ENCODE assay signal across 8 mouse cellular contexts in the genomic region with DNA sequence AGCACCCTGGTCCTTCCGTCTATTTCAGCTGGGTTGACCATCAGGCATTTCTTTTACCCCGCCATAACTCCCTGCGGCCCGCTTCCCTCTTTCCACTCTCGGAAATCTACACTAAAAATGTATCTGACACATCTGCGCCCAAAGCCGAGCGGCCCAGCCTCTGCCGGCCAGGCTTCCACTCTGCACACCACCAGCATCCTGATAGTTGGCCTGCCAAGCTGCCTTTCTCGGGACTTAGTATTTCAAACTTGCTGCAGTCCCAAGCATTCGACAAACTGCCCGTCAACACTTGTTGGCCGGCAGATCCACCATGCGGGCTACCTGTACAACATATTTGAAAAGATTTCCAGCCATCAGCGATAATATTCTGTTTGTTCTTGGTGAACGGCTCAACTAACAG. TPM values are rescaled to one million over a fixed set of nuclear protein-coding genes. Genes with fewer than 3 reads are reported as not detected.
A peak's percentile ranks its signal among the peaks of the same experiment; 100 is the strongest.
DNase-seq lines count a peak whose midpoint lies in the region; ATAC-seq and TF ChIP-seq lines count a peak whose summit lies in the region.

No protein-coding gene starts in this region.

- peak overlapping the region; percentile 58 for H3K4me3 ChIP-seq in left cerebral cortex, adult 2 months
- H3K4me3 ChIP-seq in brown adipose tissue, adult 24 weeks (ENCODE audit: insufficient read depth, low read depth, low read length), result peak overlapping the region; percentile 92
- peak overlapping the region; percentile 66 for H3K4me3 ChIP-seq in forebrain, postnatal 0 days (ENCODE audit: low read depth, low read length)
- H3K4me3 ChIP-seq in liver, embryonic 13.5 days (replicated peaks), result peak overlapping the region; percentile 73
- H3K4me3 ChIP-seq in stomach, embryonic 16.5 days (replicated peaks; ENCODE audit: low read length), result peak overlapping the region; percentile 87

- ATAC-seq in forebrain, postnatal 0 days, result no peak
- peak; percentile 1; the same call in 1 of the 2 replicates for ATAC-seq in liver, embryonic 13.5 days (ENCODE audit: low read depth)
- ATAC-seq in stomach, embryonic 16.5 days (ENCODE audit: insufficient read depth, low FRiP score), result no peak

- peak overlapping the region; percentile 81 for H3K9ac ChIP-seq in forebrain, postnatal 0 days
- H3K9ac ChIP-seq in liver, embryonic 13.5 days, result peak overlapping the region; percentile 91
- H3K9ac ChIP-seq in stomach, embryonic 16.5 days (ENCODE audit: low read length), result peak overlapping the region; percentile 91

- H3K27ac ChIP-seq in left cerebral cortex, adult 2 months, result peak overlapping the region; percentile 91
- H3K27ac ChIP-seq in brown adipose tissue, adult 24 weeks (replicated peaks; ENCODE audit: low read depth, low read length), result peak overlapping the region; percentile 66
- peak overlapping the region; percentile 95 for H3K27ac ChIP-seq in forebrain, postnatal 0 days (ENCODE audit: low read depth, low read length)
- peak overlapping the region; percentile 93 for H3K27ac ChIP-seq in liver, embryonic 13.5 days
- H3K27ac ChIP-seq in stomach, embryonic 16.5 days (ENCODE audit: low read length), result peak overlapping the region; percentile 100

- no peaks in the 10 kb centered on the region for H3K9me3 ChIP-seq in forebrain, postnatal 0 days (ENCODE audit: low read length)
- no peaks in the 10 kb centered on the region for H3K9me3 ChIP-seq in liver, embryonic 13.5 days (replicated peaks)
- H3K9me3 ChIP-seq in stomach, embryonic 16.5 days (replicated peaks; ENCODE audit: control insufficient read depth, low read length), result no peaks in the 10 kb centered on the region

- peak overlapping the region; percentile 81 for H3K4me2 ChIP-seq in forebrain, postnatal 0 days (ENCODE audit: low read depth)
- peak overlapping the region; percentile 96 for H3K4me2 ChIP-seq in liver, embryonic 13.5 days
- peak overlapping the region; percentile 96 for H3K4me2 ChIP-seq in stomach, embryonic 16.5 days (ENCODE audit: low read depth, low read length)

- DNase-seq in left cerebral cortex, adult 2 months (ENCODE audit: extremely low spot score in 1 of 2, low spot score in 2 of 2), result no peak
- DNase-seq in left cerebral cortex, postnatal 4 days, result no peak
- DNase-seq in forebrain, postnatal 0 days, result no peak
- DNase-seq in liver, embryonic 13.5 days, result no peak
- no peak for DNase-seq in cerebellum, postnatal 4 days (ENCODE audit: low spot score in 2 of 2)
- no peak for DNase-seq in frontal cortex, postnatal 36 days (ENCODE audit: low spot score in 2 of 2)

- WGBS in forebrain, postnatal 0 days, result under 1% methylated on average over 16 of the region's 16 CpGs
- WGBS in liver, embryonic 13.5 days (ENCODE audit: insufficient replicate concordance), result under 1% methylated on average over 16 of the region's 16 CpGs
- WGBS in stomach, embryonic 16.5 days, result under 1% methylated on average over 16 of the region's 16 CpGs

- H3K36me3 ChIP-seq in forebrain, postnatal 0 days (ENCODE audit: insufficient read depth), result peaks cover 7% of the 10 kb centered on the region; the same call in 1 of the 2 replicates
- H3K36me3 ChIP-seq in liver, embryonic 13.5 days, result peaks cover 36% of the 10 kb centered on the region
- no peaks in the 10 kb centered on the region for H3K36me3 ChIP-seq in stomach, embryonic 16.5 days (ENCODE audit: control insufficient read depth, insufficient read depth, low read length)

- intact Hi-C loops in left cerebral cortex, adult 2 months (cut with DNase I), result loop anchor here (1.0 to 2.0 kb wide), 2 partner anchors 10 to 126 kb away; a partner anchor contains a TSS
- intact Hi-C loops in left cerebral cortex, postnatal 4 days (cut with DNase I), result no loop called here

- H3K27me3 ChIP-seq in forebrain, postnatal 0 days (ENCODE audit: insufficient read depth, low read length), result no peaks in the 10 kb centered on the region
- no peaks in the 10 kb centered on the region for H3K27me3 ChIP-seq in liver, embryonic 13.5 days
- no peaks in the 10 kb centered on the region for H3K27me3 ChIP-seq in stomach, embryonic 16.5 days (ENCODE audit: control insufficient read depth, insufficient read depth, low read length)

- no peak for TF ChIP-seq CTCF in left cerebral cortex, adult 2 months (IDR thresholded peaks at IDR 0.05)
- no peak for TF ChIP-seq CTCF in forebrain, postnatal 0 days (IDR thresholded peaks at IDR 0.05; ENCODE audit: low read depth)

- H3K4me1 ChIP-seq in brown adipose tissue, adult 24 weeks (ENCODE audit: control insufficient read depth, insufficient read depth, insufficient read length, low read length), result peaks cover 6% of the 10 kb centered on the region; the same call in 1 of the 2 replicates
- no peaks in the 10 kb centered on the region for H3K4me1 ChIP-seq in forebrain, postnatal 0 days (ENCODE audit: insufficient read depth)
- peaks cover 36% of the 10 kb centered on the region for H3K4me1 ChIP-seq in liver, embryonic 13.5 days (replicated peaks)
- peaks cover 27% of the 10 kb centered on the region for H3K4me1 ChIP-seq in stomach, embryonic 16.5 days (ENCODE audit: control insufficient read depth, insufficient read depth, low read length)

RNA-seq across cellular contexts. Expression of a gene that starts 0.5 kb away (rescaled TPM):
- total RNA-seq in left cerebral cortex, adult 2 months (2021), result 10 to 100 TPM; 10.3 to 11.8 TPM
- 10 to 100 TPM in 1 of 2 experiments, 1 to 10 TPM in 1; 9.0 to 19.4 TPM for total RNA-seq in left cerebral cortex, postnatal 4 days (2021)
- 44.7 and 52.6 TPM in 2 replicates for polyA plus RNA-seq in brown adipose tissue, adult 24 weeks (2012; ENCODE audit: insufficient read depth, insufficient read length, missing spikeins)
- 3.8 and 4.3 TPM in 2 replicates for total RNA-seq in forebrain, postnatal 0 days (2014; rRNA removed)
- polyA plus RNA-seq in forebrain, postnatal 0 days (2015; fragmentation: Nextera tagmentation; extraction: Ambion mirVana), result 17.0 and 24.5 TPM in 2 replicates
- 20.3 and 26.5 TPM in 2 replicates for polyA plus RNA-seq in liver, embryonic 13.5 days (2015; fragmentation: Nextera tagmentation; extraction: Ambion mirVana)
- 33.6 and 34.4 TPM in 2 replicates for polyA plus RNA-seq in stomach, embryonic 16.5 days (2015; fragmentation: Nextera tagmentation; extraction: Ambion mirVana)

RNA-seq across cellular contexts. Expression of a gene that starts 0.8 kb away (rescaled TPM):
- 10 to 100 TPM; 19.2 to 21.9 TPM for total RNA-seq in left cerebral cortex, adult 2 months (2021)
- 10 to 100 TPM; 22.3 to 24.3 TPM for total RNA-seq in left cerebral cortex, postnatal 4 days (2021)
- 10.1 and 13.4 TPM in 2 replicates for polyA plus RNA-seq in brown adipose tissue, adult 24 weeks (2012; ENCODE audit: insufficient read depth, insufficient read length, missing spikeins)
- total RNA-seq in forebrain, postnatal 0 days (2014; rRNA removed), result 27.6 and 35.1 TPM in 2 replicates
- polyA plus RNA-seq in forebrain, postnatal 0 days (2015; fragmentation: Nextera tagmentation; extraction: Ambion mirVana), result 23.1 and 29.4 TPM in 2 replicates
- polyA plus RNA-seq in liver, embryonic 13.5 days (2015; fragmentation: Nextera tagmentation; extraction: Ambion mirVana), result 18.3 and 21.4 TPM in 2 replicates
- 30.6 and 32.5 TPM in 2 replicates for polyA plus RNA-seq in stomach, embryonic 16.5 days (2015; fragmentation: Nextera tagmentation; extraction: Ambion mirVana)

RNA-seq across cellular contexts. Expression of a gene that starts 10.4 kb away (rescaled TPM):
- 100 to 1,000 TPM; 164 to 187 TPM for total RNA-seq in left cerebral cortex, adult 2 months (2021)
- total RNA-seq in left cerebral cortex, postnatal 4 days (2021), result 100 to 1,000 TPM; 159 to 164 TPM
- polyA plus RNA-seq in brown adipose tissue, adult 24 weeks (2012; ENCODE audit: insufficient read depth, insufficient read length, missing spikeins), result 1,625 and 1,691 TPM in 2 replicates
- 187 and 250 TPM in 2 replicates for total RNA-seq in forebrain, postnatal 0 days (2014; rRNA removed)
- polyA plus RNA-seq in forebrain, postnatal 0 days (2015; fragmentation: Nextera tagmentation; extraction: Ambion mirVana), result 392 and 475 TPM in 2 replicates
- polyA plus RNA-seq in liver, embryonic 13.5 days (2015; fragmentation: Nextera tagmentation; extraction: Ambion mirVana), result 197 and 202 TPM in 2 replicates
- polyA plus RNA-seq in stomach, embryonic 16.5 days (2015; fragmentation: Nextera tagmentation; extraction: Ambion mirVana), result 319 and 364 TPM in 2 replicates

RNA-seq across cellular contexts. Expression of a gene that starts 29.2 kb away (rescaled TPM):
- 1 to 10 TPM; 3.6 to 4.2 TPM for total RNA-seq in left cerebral cortex, adult 2 months (2021)
- 1 to 10 TPM; 3.3 to 4.0 TPM for total RNA-seq in left cerebral cortex, postnatal 4 days (2021)
- 12.0 and 16.6 TPM in 2 replicates for polyA plus RNA-seq in brown adipose tissue, adult 24 weeks (2012; ENCODE audit: insufficient read depth, insufficient read length, missing spikeins)
- 5.5 and 7.6 TPM in 2 replicates for total RNA-seq in forebrain, postnatal 0 days (2014; rRNA removed)
- polyA plus RNA-seq in forebrain, postnatal 0 days (2015; fragmentation: Nextera tagmentation; extraction: Ambion mirVana), result 1.7 and 2.8 TPM in 2 replicates
- polyA plus RNA-seq in liver, embryonic 13.5 days (2015; fragmentation: Nextera tagmentation; extraction: Ambion mirVana), result 2.8 and 3.6 TPM in 2 replicates
- polyA plus RNA-seq in stomach, embryonic 16.5 days (2015; fragmentation: Nextera tagmentation; extraction: Ambion mirVana), result 14.2 and 15.1 TPM in 2 replicates
